Mouse (Mus musculus) heart, embryonic 12.5 days (tissue): Measurements from ENCODE around the gene Gng13. TPM values are rescaled to one million over a fixed set of nuclear protein-coding genes. Genes with fewer than 3 reads are reported as not detected.

Experiments
- ATAC-seq: fragments of 200-750 bp; cut with Nextera tagmentation; 2 replicates; pipeline ENCODE4 v1.8.0; 2017; ENCODE audit warnings: moderate TSS enrichment, moderate library complexity; ENCODE audit not compliant: insufficient number of reproducible peaks, low FRiP score
- H3K27ac ChIP-seq: fragments of 300-500 bp; sonication (generic); 2 replicates; pipeline ENCODE4 v1.5.1; 2016; ENCODE audit warnings: mild to moderate bottlenecking, moderate library complexity; ENCODE audit not compliant: poor library complexity, severe bottlenecking
- H3K27me3 ChIP-seq: fragments of 300-500 bp; sonication (generic); replicated peaks from 2 replicates; pipeline ENCODE4 v1.6.1; 2016; ENCODE audit warnings: mild to moderate bottlenecking, moderate library complexity
- H3K36me3 ChIP-seq: fragments of 300-500 bp; sonication (generic); 2 replicates; pipeline ENCODE4 v1.6.1; 2016; ENCODE audit warnings: mild to moderate bottlenecking, moderate library complexity
- H3K4me1 ChIP-seq: fragments of 300-500 bp; sonication (generic); replicated peaks from 2 replicates; pipeline ENCODE4 v1.6.1; 2016; ENCODE audit warnings: mild to moderate bottlenecking
- H3K4me2 ChIP-seq: fragments of 300-500 bp; sonication (generic); 2 replicates; pipeline ENCODE4 v1.6.1; 2016; ENCODE audit warnings: mild to moderate bottlenecking, moderate library complexity
- H3K4me3 ChIP-seq: fragments of 300-500 bp; sonication (generic); 2 replicates; pipeline ENCODE4 v1.5.1; 2016; ENCODE audit warnings: mild to moderate bottlenecking
- H3K9ac ChIP-seq: fragments of 300-500 bp; sonication (generic); 2 replicates; pipeline ENCODE4 v1.6.1; 2016; ENCODE audit warnings: mild to moderate bottlenecking, moderate library complexity
- H3K9me3 ChIP-seq: fragments of 300-500 bp; sonication (generic); replicated peaks from 2 replicates; pipeline ENCODE4 v1.6.1; 2016; ENCODE audit warnings: mild to moderate bottlenecking, moderate library complexity
- WGBS: fragments of 180-500 bp; shearing (Covaris S2); methylation state at CpG from one replicate; pipeline ENCODE4 v1.1.7; 2016; 5-methylcytosine and 5-hydroxymethylcytosine counted together
- polyA plus RNA-seq: library from polyadenylated mRNA; unstranded; fragments of >200 nt; fragmentation: Nextera tagmentation; extraction: Ambion mirVana; gene quantifications from 2 replicates; pipeline ENCODE4 v1.2.1, GENCODE M21; 2016

Gng13 gene
- 1.5 and 4.9 TPM in 2 replicates for polyA plus RNA-seq

- H3K9ac ChIP-seq: peak within 1 kb of the TSS; percentile 61
- peak within 1 kb of the TSS; percentile 48 for H3K4me3 ChIP-seq
- peak within 1 kb of the TSS; percentile 90 for H3K4me2 ChIP-seq
- 1% methylated on average over 43 of the region's 45 CpGs for WGBS
- peaks cover 28% of the 10 kb centered on the region for H3K4me1 ChIP-seq
- ATAC-seq: peak; percentile 44; the same call in 1 of the 2 replicates
- H3K36me3 ChIP-seq: peaks cover 32% of the 10 kb centered on the region
- H3K27me3 ChIP-seq: peaks cover 45% of the 10 kb centered on the region
- H3K9me3 ChIP-seq: no peaks in the 10 kb centered on the region
- no peak within 1 kb of the TSS for H3K27ac ChIP-seq
Observed at GRCm38 (mm10) chr17:25716711-25717637, at the start of gene Gng13. Gene Gng13, plus strand, starts transcription at chr17:25717171.

- WGBS: 56% methylated on average over 7 of the region's 7 CpGs
- no peak overlapping the region for H3K27ac ChIP-seq
- H3K4me1 ChIP-seq: peaks cover 3% of the 10 kb centered on the region
- H3K9me3 ChIP-seq: no peaks in the 10 kb centered on the region
- no peak overlapping the region for H3K9ac ChIP-seq
- no peak overlapping the region for H3K4me2 ChIP-seq
- peaks cover 9% of the 10 kb centered on the region; the same call in 1 of the 2 replicates for H3K27me3 ChIP-seq
- H3K36me3 ChIP-seq: no peaks in the 10 kb centered on the region
- H3K4me3 ChIP-seq: no peak overlapping the region
- ATAC-seq: no peak
Observed at GRCm38 (mm10) chr17:25668481-25669055, 48.4 kb upstream of the Gng13 start.

GRCm38 (mm10) chr17:25672982-25673381 is 44.0 kb upstream of the Gng13 start:
- Histone ChIP-seq H3K27ac (no peak overlapping the region), H3K9me3 (peaks cover 3% of the 10 kb centered on the region; the same call in 1 of the 2 replicates), H3K4me1 (no peaks in the 10 kb centered on the region), H3K4me3 (no peak overlapping the region), H3K36me3 (no peaks in the 10 kb centered on the region), H3K9ac (no peak overlapping the region), H3K27me3 (peaks cover 12% of the 10 kb centered on the region; the same call in 1 of the 2 replicates), H3K4me2 (no peak overlapping the region)
- ATAC-seq: no peak

GRCm38 (mm10) chr17:25677969-25678368 is 39.0 kb upstream of the Gng13 start:
- peaks cover 3% of the 10 kb centered on the region; the same call in 1 of the 2 replicates for H3K9me3 ChIP-seq
- H3K4me3 ChIP-seq: no peak overlapping the region
- no peak overlapping the region for H3K27ac ChIP-seq
- H3K4me2 ChIP-seq: no peak overlapping the region
- H3K27me3 ChIP-seq: peaks cover 25% of the 10 kb centered on the region
- H3K4me1 ChIP-seq: no peaks in the 10 kb centered on the region
- no peaks in the 10 kb centered on the region for H3K36me3 ChIP-seq
- no peak overlapping the region for H3K9ac ChIP-seq
- ATAC-seq: no peak
- WGBS: 63% methylated on average over 6 of the region's 6 CpGs

GRCm38 (mm10) chr17:25679818-25680217 is 37.2 kb upstream of the Gng13 start:
- 20% methylated on average over 5 of the region's 5 CpGs for WGBS
- Histone ChIP-seq H3K27me3 (peaks cover 28% of the 10 kb centered on the region), H3K36me3 (no peaks in the 10 kb centered on the region), H3K4me1 (no peaks in the 10 kb centered on the region), H3K27ac (no peak overlapping the region), H3K9ac (no peak overlapping the region), H3K4me2 (no peak overlapping the region), H3K9me3 (peaks cover 3% of the 10 kb centered on the region; the same call in 1 of the 2 replicates), H3K4me3 (no peak overlapping the region)
- no peak for ATAC-seq

- Histone ChIP-seq H3K9ac (no peak overlapping the region), H3K4me1 (no peaks in the 10 kb centered on the region), H3K27ac (no peak overlapping the region), H3K4me2 (no peak overlapping the region), H3K4me3 (no peak overlapping the region), H3K36me3 (no peaks in the 10 kb centered on the region), H3K27me3 (peaks cover 40% of the 10 kb centered on the region), H3K9me3 (no peaks in the 10 kb centered on the region)
- no peak for ATAC-seq
- 71% methylated on average over 4 of the region's 4 CpGs for WGBS
Observed at GRCm38 (mm10) chr17:25681636-25682035, 35.3 kb upstream of the Gng13 start.

- Histone ChIP-seq H3K9me3 (no peaks in the 10 kb centered on the region), H3K4me2 (no peak overlapping the region), H3K4me1 (no peaks in the 10 kb centered on the region), H3K27me3 (peaks cover 41% of the 10 kb centered on the region), H3K4me3 (no peak overlapping the region), H3K9ac (no peak overlapping the region), H3K27ac (no peak overlapping the region), H3K36me3 (no peaks in the 10 kb centered on the region)
- 32% methylated on average over 7 of the region's 7 CpGs for WGBS
- no peak for ATAC-seq
Observed at GRCm38 (mm10) chr17:25686323-25686722, 30.6 kb upstream of the Gng13 start.

- Histone ChIP-seq H3K36me3 (no peaks in the 10 kb centered on the region), H3K4me1 (no peaks in the 10 kb centered on the region), H3K4me2 (no peak overlapping the region), H3K27me3 (peaks cover 39% of the 10 kb centered on the region), H3K27ac (no peak overlapping the region), H3K9ac (no peak overlapping the region), H3K9me3 (no peaks in the 10 kb centered on the region), H3K4me3 (no peak overlapping the region)
- WGBS: 77% methylated on average over 4 of the region's 4 CpGs
- no peak for ATAC-seq
Observed at GRCm38 (mm10) chr17:25688922-25689321, 28.0 kb upstream of the Gng13 start.

- H3K9me3 ChIP-seq: no peaks in the 10 kb centered on the region
- no peak overlapping the region for H3K4me3 ChIP-seq
- ATAC-seq: no peak
- peaks cover 10% of the 10 kb centered on the region for H3K27me3 ChIP-seq
- no peak overlapping the region for H3K4me2 ChIP-seq
- no peak overlapping the region for H3K9ac ChIP-seq
- WGBS: 44% methylated on average over 1 of the region's 1 CpGs
- no peaks in the 10 kb centered on the region for H3K36me3 ChIP-seq
- no peaks in the 10 kb centered on the region for H3K4me1 ChIP-seq
- no peak overlapping the region for H3K27ac ChIP-seq
Observed at GRCm38 (mm10) chr17:25696263-25696662, 20.7 kb upstream of the Gng13 start.

- H3K9me3 ChIP-seq: no peaks in the 10 kb centered on the region
- no peak overlapping the region for H3K9ac ChIP-seq
- H3K4me1 ChIP-seq: no peaks in the 10 kb centered on the region
- H3K4me2 ChIP-seq: no peak overlapping the region
- WGBS: 15% methylated on average over 7 of the region's 7 CpGs
- H3K27ac ChIP-seq: no peak overlapping the region
- no peaks in the 10 kb centered on the region for H3K36me3 ChIP-seq
- no peak for ATAC-seq
- no peak overlapping the region for H3K4me3 ChIP-seq
- H3K27me3 ChIP-seq: peaks cover 10% of the 10 kb centered on the region
Observed at GRCm38 (mm10) chr17:25698446-25698845, 18.5 kb upstream of the Gng13 start.

- ATAC-seq: no peak
- Histone ChIP-seq H3K4me3 (no peak overlapping the region), H3K27ac (no peak overlapping the region), H3K4me1 (no peaks in the 10 kb centered on the region), H3K4me2 (no peak overlapping the region), H3K9me3 (no peaks in the 10 kb centered on the region), H3K9ac (no peak overlapping the region), H3K27me3 (peaks cover 10% of the 10 kb centered on the region), H3K36me3 (no peaks in the 10 kb centered on the region)
- WGBS: 53% methylated on average over 9 of the region's 9 CpGs
Observed at GRCm38 (mm10) chr17:25700863-25701496, 16.0 kb upstream of the Gng13 start.
